Mouse (Mus musculus): ENCODE results near the gene Vwa8. TPM values are rescaled to one million over a fixed set of nuclear protein-coding genes. Genes with fewer than 3 reads are reported as not detected.
A peak's percentile ranks its signal among the peaks of the same experiment; 100 is the strongest.

The Vwa8 gene
- total RNA-seq, 1 experiment from 2014 or later = 175 TPM

GRCm38 (mm10) chr14:79143696-79144095 is 294.8 kb downstream of the Vwa8 start:
- no peak for DNase-seq

- DNase-seq = no peak
Observed at GRCm38 (mm10) chr14:79144278-79145224, 295.7 kb downstream of the Vwa8 start.

- DNase-seq = no peak
Observed at GRCm38 (mm10) chr14:79151711-79152110, 302.9 kb downstream of the Vwa8 start.

GRCm38 (mm10) chr14:79153896-79154295 is 305.0 kb downstream of the Vwa8 start:
- peak; percentile 37 for DNase-seq

- no peak for DNase-seq
Observed at GRCm38 (mm10) chr14:79154961-79155360, 306.1 kb downstream of the Vwa8 start.

GRCm38 (mm10) chr14:79156526-79157411 is 307.9 kb downstream of the Vwa8 start:
- no peak for DNase-seq

- peak; percentile 73 for DNase-seq
Observed at GRCm38 (mm10) chr14:79157451-79158218, 308.8 kb downstream of the Vwa8 start.

- no peak for DNase-seq
Observed at GRCm38 (mm10) chr14:79158219-79158521, 309.3 kb downstream of the Vwa8 start.

- no peak for DNase-seq
Observed at GRCm38 (mm10) chr14:79158673-79159200, 309.9 kb downstream of the Vwa8 start.

GRCm38 (mm10) chr14:79159451-79159850 is 310.6 kb downstream of the Vwa8 start:
- no peak for DNase-seq

GRCm38 (mm10) chr14:79160486-79160885 is 311.6 kb downstream of the Vwa8 start:
- no peak for DNase-seq

- DNase-seq = no peak
Observed at GRCm38 (mm10) chr14:79160966-79161365, 312.1 kb downstream of the Vwa8 start.

GRCm38 (mm10) chr14:79161741-79162140 is 312.9 kb downstream of the Vwa8 start:
- no peak for DNase-seq

GRCm38 (mm10) chr14:79162678-79163077 is 313.8 kb downstream of the Vwa8 start:
- DNase-seq = no peak

- no peak for DNase-seq
Observed at GRCm38 (mm10) chr14:79164334-79164733, 315.5 kb downstream of the Vwa8 start.

- DNase-seq = peak; percentile 38
Observed at GRCm38 (mm10) chr14:79164925-79165324, 316.1 kb downstream of the Vwa8 start.

- peak; percentile 43 for DNase-seq
Observed at GRCm38 (mm10) chr14:79174526-79174925, 325.7 kb downstream of the Vwa8 start.

- DNase-seq = no peak
Observed at GRCm38 (mm10) chr14:79177754-79178153, 328.9 kb downstream of the Vwa8 start.

GRCm38 (mm10) chr14:79178247-79178646 is 329.4 kb downstream of the Vwa8 start:
- DNase-seq = no peak

GRCm38 (mm10) chr14:79180078-79180730 is 331.4 kb downstream of the Vwa8 start:
- DNase-seq = no peak

GRCm38 (mm10) chr14:79181748-79182147 is 332.9 kb downstream of the Vwa8 start:
- DNase-seq = peak; percentile 35

Measured in adrenal gland, postnatal 14 days (tissue).